Mouse (Mus musculus) mesoderm, embryonic 11.5 days (tissue): ENCODE results near the gene Tmem178.
"Not testable (repeated sequence)": the region's sequence is repeated elsewhere in the genome, so short reads cannot be mapped to it uniquely, and the experiment has no call there.

ENCODE experiments used
- DNase-seq: peaks from one replicate; pipeline ENCODE4 v3.0.0-alpha.2; 2012; ENCODE audit warnings: low read depth, low spot score

The Tmem178 gene

GRCm38 (mm10) chr17:80945510-80945909 is 1.1 kb downstream of the Tmem178 start:
- DNase-seq, result not testable (repeated sequence)

GRCm38 (mm10) chr17:80946091-80946885 is 1.9 kb downstream of the Tmem178 start:
- DNase-seq, result no peak

- DNase-seq, result no peak
Measured at GRCm38 (mm10) chr17:80947075-80947960, 2.9 kb downstream of the Tmem178 start.

- no peak for DNase-seq
Measured at GRCm38 (mm10) chr17:80949382-80949781, 5.0 kb downstream of the Tmem178 start.

GRCm38 (mm10) chr17:80949895-80950294 is 5.5 kb downstream of the Tmem178 start:
- no peak for DNase-seq

- DNase-seq, result no peak
Measured at GRCm38 (mm10) chr17:80952305-80952704, 7.9 kb downstream of the Tmem178 start.

- DNase-seq, result no peak
Measured at GRCm38 (mm10) chr17:80955415-80955814, 11.0 kb downstream of the Tmem178 start.

- DNase-seq, result no peak
Measured at GRCm38 (mm10) chr17:80955998-80956811, 11.8 kb downstream of the Tmem178 start.

GRCm38 (mm10) chr17:80958332-80958731 is 13.9 kb downstream of the Tmem178 start:
- no peak for DNase-seq

- DNase-seq, result no peak
Measured at GRCm38 (mm10) chr17:80959840-80960239, 15.4 kb downstream of the Tmem178 start.

- DNase-seq, result peak; percentile 42
Measured at GRCm38 (mm10) chr17:80967475-80967874, 23.0 kb downstream of the Tmem178 start.

GRCm38 (mm10) chr17:80969643-80970619 is 25.5 kb downstream of the Tmem178 start:
- DNase-seq, result peak; percentile 56

- no peak for DNase-seq
Measured at GRCm38 (mm10) chr17:80970716-80971115, 26.3 kb downstream of the Tmem178 start.

GRCm38 (mm10) chr17:80972891-80973290 is 28.5 kb downstream of the Tmem178 start:
- no peak for DNase-seq

GRCm38 (mm10) chr17:80977245-80977644 is 32.8 kb downstream of the Tmem178 start:
- no peak for DNase-seq

GRCm38 (mm10) chr17:80980096-80980495 is 35.7 kb downstream of the Tmem178 start:
- DNase-seq, result no peak

- DNase-seq, result no peak
Measured at GRCm38 (mm10) chr17:80981721-80982411, 37.4 kb downstream of the Tmem178 start.

- DNase-seq, result peak; percentile 85
Measured at GRCm38 (mm10) chr17:80982412-80982787, 38.0 kb downstream of the Tmem178 start.

- DNase-seq, result no peak
Measured at GRCm38 (mm10) chr17:80982976-80983375, 38.5 kb downstream of the Tmem178 start.
